Mouse (Mus musculus): ENCODE measurements around the gene Dnajc7.

GRCm38 (mm10) chr11:100619982-100620381, at the start of gene Dnajc7:
- no peak for TF ChIP-seq CTCF (IDR thresholded peaks at IDR 0.05; ENCODE audit: low read depth)
- TF ChIP-seq EP300 (optimal IDR thresholded peaks at IDR 0.05), result no peak

Measured in stomach, postnatal 0 days (tissue).